Mouse (Mus musculus): ENCODE results near the gene Ptf1a. TPM values are rescaled to one million over a fixed set of nuclear protein-coding genes. Genes with fewer than 3 reads are reported as not detected.

The Ptf1a gene
- total and polyA plus RNA-seq, 3 experiments: not detected

- DNase-seq (ENCODE audit: extremely low read depth): no peak
- no peak for TF ChIP-seq POLR2A (IDR thresholded peaks at IDR 0.05; ENCODE audit: low read depth, low read length)
- TF ChIP-seq TCF12 (IDR thresholded peaks at IDR 0.05; ENCODE audit: low read depth, low read length): no peak
- TF ChIP-seq ZC3H11A (IDR thresholded peaks at IDR 0.05; ENCODE audit: low read depth, low read length): no peak
- no peak for TF ChIP-seq ETS1 (conservative IDR thresholded peaks at IDR 0.05; ENCODE audit: low read depth, low read length)
- TF ChIP-seq MYC (IDR thresholded peaks at IDR 0.05; ENCODE audit: low read depth, low read length): no peak
- no peak for TF ChIP-seq CTCF (conservative IDR thresholded peaks at IDR 0.05 in 1 of 2, IDR thresholded peaks at IDR 0.05 in 1 of 2; ENCODE audit: low read depth in 2 of 2, low read length in 2 of 2)
- TF ChIP-seq KAT2A (IDR thresholded peaks at IDR 0.05; ENCODE audit: insufficient replicate concordance, low read length): no peak
- TF ChIP-seq MAX (IDR thresholded peaks at IDR 0.05; ENCODE audit: low read length): no peak
- no peak for TF ChIP-seq GABPA (IDR thresholded peaks at IDR 0.05; ENCODE audit: insufficient replicate concordance, low read depth, low read length)
- TF ChIP-seq MAZ (IDR thresholded peaks at IDR 0.05; ENCODE audit: low read depth, low read length): no peak
- no peak for TF ChIP-seq MEF2A (IDR thresholded peaks at IDR 0.05; ENCODE audit: borderline replicate concordance, low read depth, low read length)
- Histone ChIP-seq H3K9me3 (replicated peaks; ENCODE audit: low read length) (no peaks in the 10 kb centered on the region), H3K4me2 (ENCODE audit: insufficient read depth, low read depth, poor library complexity, severe bottlenecking) (no peak overlapping the region), H3K79me2 (replicated peaks; ENCODE audit: control insufficient read depth, extremely low read depth, insufficient read depth, poor library complexity, severe bottlenecking) (no peaks in the 10 kb centered on the region), H3K27ac (ENCODE audit: insufficient read depth, low read depth) (no peak overlapping the region), H3K36me3 (replicated peaks in 1 of 2; ENCODE audit: control insufficient read depth in 1 of 2, insufficient read depth in 1 of 2, low read length in 1 of 2) (no peaks in the 10 kb centered on the region), H3K27me3 (replicated peaks) (no peaks in the 10 kb centered on the region), H3K9ac (ENCODE audit: insufficient read depth, low read depth) (no peak overlapping the region), H3K4me1 (ENCODE audit: control insufficient read depth in 1 of 2, insufficient read depth in 2 of 2) (no peaks in the 10 kb centered on the region), H3K4me3 (replicated peaks in 1 of 3; ENCODE audit: low read depth in 2 of 3, low read length in 2 of 3, poor library complexity in 1 of 3) (no peak overlapping the region)
- in situ Hi-C loops (cut with MboI; ENCODE audit: low pct_ligation_motif_present, low pct_unique_long_range_greater_than_20kb, low sequenced_read_pairs): no loop called here
- dilution Hi-C loops (cut with MboI; ENCODE audit: extremely low pct_ligation_motif_present, extremely low pct_unique_long_range_greater_than_20kb, low sequenced_read_pairs): no loop called here
Measured at GRCm38 (mm10) chr2:19490262-19490661, 44.8 kb downstream of the Ptf1a start.

Other genes starting within 250 kb of the Ptf1a start
- gene Armc3, start 246.4 kb upstream of the Ptf1a start, total RNA-seq (2012; rRNA removed): 0.08 TPM in 2 replicates
- gene Armc3, start 246.4 kb upstream of the Ptf1a start, total RNA-seq (2014; rRNA removed): 0.20 and 0.21 TPM in 2 replicates
- gene Armc3, start 246.4 kb upstream of the Ptf1a start, polyA plus RNA-seq (2012; ENCODE audit: insufficient read length, low read depth): 0.36 and 0.46 TPM in 2 replicates
- gene Msrb2, start 74.2 kb upstream of the Ptf1a start, total RNA-seq (2012; rRNA removed): 9.0 and 14.4 TPM in 2 replicates
- 21.6 and 30.2 TPM in 2 replicates for gene Msrb2, start 74.2 kb upstream of the Ptf1a start, total RNA-seq (2014; rRNA removed)
- gene Msrb2, start 74.2 kb upstream of the Ptf1a start, polyA plus RNA-seq (2012; ENCODE audit: insufficient read length, low read depth): 27.8 and 32.7 TPM in 2 replicates
- not detected in 2 replicates for gene 4921504E06Rik, start 108.3 kb downstream of the Ptf1a start, total RNA-seq (2012; rRNA removed)
- gene 4921504E06Rik, start 108.3 kb downstream of the Ptf1a start, total RNA-seq (2014; rRNA removed): not detected in 2 replicates
- not detected in 2 replicates for gene 4921504E06Rik, start 108.3 kb downstream of the Ptf1a start, polyA plus RNA-seq (2012; ENCODE audit: insufficient read length, low read depth)
- gene Otud1, start 212.1 kb downstream of the Ptf1a start, total RNA-seq (2012; rRNA removed): 0.13 and 0.29 TPM in 2 replicates
- gene Otud1, start 212.1 kb downstream of the Ptf1a start, total RNA-seq (2014; rRNA removed): 1.3 and 1.4 TPM in 2 replicates
- gene Otud1, start 212.1 kb downstream of the Ptf1a start, polyA plus RNA-seq (2012; ENCODE audit: insufficient read length, low read depth): 1.5 and 1.6 TPM in 2 replicates